Mouse (Mus musculus) adrenal gland, postnatal 36 days (tissue): ENCODE measurements around the gene Tsc22d1. TPM values are rescaled to one million over a fixed set of nuclear protein-coding genes. Genes with fewer than 3 reads are reported as not detected.

Experiments
- DNase-seq, 2 experiments: peaks; one replicate each; pipeline ENCODE4 v3.0.0; 2021; ENCODE audit warnings: mixed read lengths in 1 of 2
- total RNA-seq, 2 experiments: library from RNA; stranded (reverse); gene quantifications; 2 replicates each; pipeline ENCODE4 v1.2.3; 2021

Tsc22d1 gene
- total RNA-seq, 2 experiments from 2014 or later, result 1,153 to 1,605 TPM

DNA sequence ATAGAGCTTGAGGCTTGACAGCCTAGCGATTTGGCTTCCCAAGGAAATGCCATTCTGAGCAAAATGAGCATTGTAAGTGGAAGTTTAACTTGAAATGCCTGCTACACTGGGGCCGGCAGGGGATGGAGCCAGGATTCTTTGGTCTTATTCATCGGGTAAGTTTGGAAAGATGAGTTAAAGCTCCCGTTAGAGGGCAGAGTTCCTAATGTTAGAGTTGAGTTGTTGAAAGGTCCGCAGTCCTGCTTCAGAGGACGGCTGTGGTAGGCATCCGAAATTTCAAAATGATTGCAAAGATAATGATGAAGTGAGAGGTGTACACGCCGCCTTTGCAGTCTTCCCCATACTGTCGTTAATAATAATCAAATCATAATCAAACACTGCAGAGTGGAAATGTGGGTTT lies 27.4 kb downstream of the Tsc22d1 start:
- DNase-seq, result no peak

DNA sequence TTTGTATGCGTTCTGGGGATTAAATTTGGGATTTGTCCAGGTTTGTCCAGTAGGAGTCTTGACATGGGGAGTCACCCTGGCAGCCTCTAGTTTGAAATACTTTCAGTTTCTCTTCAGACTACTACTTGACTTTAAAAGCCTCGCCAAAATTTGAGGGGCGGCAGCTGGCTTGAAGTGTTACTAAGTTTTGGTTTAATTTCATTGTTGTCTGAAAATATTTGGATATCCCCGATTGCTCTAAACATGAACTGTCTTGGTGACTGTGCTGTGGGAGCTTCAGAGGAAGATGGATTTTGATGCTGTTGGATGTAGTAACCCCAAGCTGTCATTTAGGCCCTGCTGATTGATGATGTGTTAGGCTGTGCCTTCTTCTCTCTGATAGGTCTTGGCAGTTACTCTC lies 34.2 kb downstream of the Tsc22d1 start:
- DNase-seq, result no peak

GRCm38 (mm10) chr14:76451011-76451410 lies 36.2 kb downstream of the Tsc22d1 start:
- DNase-seq, result no peak

- no peak for DNase-seq
These were observed 38.1 kb downstream of the Tsc22d1 start for GRCm38 (mm10) chr14:76452751-76453360.

GRCm38 (mm10) chr14:76454673-76455072 lies 39.9 kb downstream of the Tsc22d1 start:
- no peak for DNase-seq

DNA sequence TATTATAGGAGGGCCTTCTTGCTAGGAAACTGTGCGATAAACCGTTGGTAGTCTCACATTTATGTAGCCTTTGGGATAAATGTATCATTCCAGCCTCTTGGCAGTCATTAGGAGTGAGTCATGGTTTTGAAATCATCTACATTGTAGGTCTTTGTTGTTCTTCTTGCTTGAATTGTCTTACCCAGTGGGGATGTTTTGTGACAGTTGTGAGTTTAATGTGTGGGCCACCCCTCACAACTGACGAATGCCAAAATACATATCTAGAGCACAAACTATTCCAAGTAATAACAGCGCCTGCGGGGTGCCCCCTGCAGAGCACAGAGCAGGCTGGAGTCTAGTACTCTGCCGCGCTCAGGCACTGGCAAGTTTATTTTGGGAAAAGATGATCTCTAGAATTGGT lies 40.4 kb downstream of the Tsc22d1 start:
- no peak for DNase-seq

DNA sequence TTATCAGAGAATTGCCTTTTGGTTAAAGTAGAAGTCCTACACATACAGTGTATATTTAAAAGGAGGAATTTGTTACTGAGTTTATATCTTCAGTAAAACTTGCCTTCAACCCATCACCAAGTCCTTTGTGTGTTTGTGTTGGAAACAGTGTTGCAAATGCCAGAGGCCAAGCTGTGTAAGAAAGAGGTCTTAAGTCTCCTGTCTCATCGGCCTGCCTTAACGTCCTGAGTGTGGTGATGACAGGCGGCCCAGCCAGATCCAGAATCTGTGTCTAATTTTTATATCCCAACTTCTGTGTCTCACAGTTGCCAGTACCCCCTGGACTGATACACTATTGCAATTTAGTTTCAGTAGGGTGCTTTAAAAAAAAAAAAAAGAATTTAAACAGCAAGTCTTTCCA lies 42.9 kb downstream of the Tsc22d1 start:
- DNase-seq, result no peak

- DNase-seq, result no peak
These were observed 45.4 kb downstream of the Tsc22d1 start for GRCm38 (mm10) chr14:76460181-76460580.

- DNase-seq, result no peak
These were observed 46.5 kb downstream of the Tsc22d1 start for GRCm38 (mm10) chr14:76461182-76461775.

DNA sequence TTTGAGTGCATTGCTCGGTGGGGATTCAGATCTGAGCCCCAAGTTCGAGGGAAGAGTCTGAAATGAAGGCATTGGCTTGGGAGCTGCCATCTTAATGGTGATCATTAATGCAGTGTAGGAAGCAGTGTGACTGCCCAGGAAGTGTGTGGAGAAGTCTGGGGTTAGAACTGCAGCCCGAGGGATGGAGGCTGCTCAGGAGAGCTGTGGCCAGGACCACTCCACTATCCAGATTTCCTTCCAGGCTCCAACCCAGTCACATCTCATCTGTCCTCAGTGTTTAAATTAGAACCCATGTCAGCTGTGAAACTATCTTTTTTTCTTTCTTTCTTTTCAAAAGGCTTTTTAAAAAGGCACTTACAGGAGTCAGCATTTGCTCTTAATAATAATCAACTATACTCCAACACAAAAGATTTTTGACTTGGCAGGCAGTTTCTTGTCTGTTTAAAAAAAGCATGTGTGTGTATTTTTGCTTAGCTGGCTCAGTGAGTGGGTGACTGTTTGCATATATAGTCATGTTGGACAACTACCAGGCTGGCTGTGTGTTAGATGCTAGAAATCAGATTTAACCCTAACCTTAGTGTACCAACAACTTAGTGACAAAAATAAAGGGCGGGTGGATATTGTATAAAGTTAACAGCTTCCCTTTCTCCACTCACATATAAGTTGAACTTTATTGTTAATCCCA lies 48.8 kb downstream of the Tsc22d1 start:
- DNase-seq, result no peak

- DNase-seq, result no peak
These were observed 50.2 kb downstream of the Tsc22d1 start for GRCm38 (mm10) chr14:76464967-76465366.

DNA sequence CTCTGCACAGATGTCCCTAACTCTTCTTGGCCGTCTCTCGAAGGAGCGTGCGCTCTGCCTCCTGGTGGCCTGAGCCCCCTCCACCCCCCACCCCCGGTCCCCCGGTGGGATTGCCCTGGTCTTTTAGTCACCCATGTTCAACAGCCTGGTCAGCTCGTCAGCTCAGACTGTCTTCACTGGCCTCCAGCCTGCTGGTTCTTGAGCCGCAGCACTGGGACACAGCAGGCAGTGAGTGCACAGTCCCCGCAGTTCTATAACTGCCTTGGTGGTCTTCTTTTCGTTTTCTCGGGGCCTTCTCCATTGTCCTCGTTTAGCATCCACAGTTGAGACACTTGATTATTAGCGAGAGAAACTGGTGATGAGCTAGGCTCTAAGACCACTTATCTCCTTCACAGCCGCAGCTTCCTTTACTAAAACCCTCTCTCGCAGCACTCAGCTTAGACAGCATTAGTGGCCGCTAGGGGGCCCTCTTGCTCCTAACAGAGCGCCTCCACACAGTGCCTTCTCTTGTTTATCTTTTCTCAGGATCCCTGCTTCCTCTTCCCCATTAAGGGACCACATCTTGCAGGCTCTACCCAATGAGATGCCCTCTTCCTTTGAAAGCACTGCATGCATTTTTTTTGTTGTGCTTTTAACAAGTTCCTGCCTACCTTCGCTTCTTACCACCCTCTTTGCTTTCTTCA lies 52.0 kb downstream of the Tsc22d1 start:
- peak; percentile 80 to 90 for DNase-seq

DNA sequence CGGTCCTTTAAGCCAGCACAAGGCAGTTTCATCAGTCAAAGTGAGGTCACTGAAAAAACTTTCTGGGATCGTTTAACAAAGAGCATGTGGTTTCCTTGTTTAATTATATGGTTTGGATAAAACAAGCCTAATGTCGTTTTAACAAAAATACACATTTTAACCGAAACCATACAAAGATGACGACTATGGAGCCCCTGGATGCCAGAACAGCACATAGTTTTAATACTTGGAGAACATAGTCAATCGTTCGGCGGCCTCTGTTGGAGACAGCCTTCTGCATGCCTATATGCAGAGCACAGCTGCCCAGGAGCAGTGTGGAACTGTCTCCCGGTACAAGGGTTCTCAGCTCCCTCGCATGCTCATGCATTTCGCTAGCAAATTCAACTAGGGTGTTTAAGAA lies 53.2 kb downstream of the Tsc22d1 start:
- no peak for DNase-seq

GRCm38 (mm10) chr14:76471301-76471700 lies 56.5 kb downstream of the Tsc22d1 start:
- DNase-seq, result peak; percentile 14 to 32

DNA sequence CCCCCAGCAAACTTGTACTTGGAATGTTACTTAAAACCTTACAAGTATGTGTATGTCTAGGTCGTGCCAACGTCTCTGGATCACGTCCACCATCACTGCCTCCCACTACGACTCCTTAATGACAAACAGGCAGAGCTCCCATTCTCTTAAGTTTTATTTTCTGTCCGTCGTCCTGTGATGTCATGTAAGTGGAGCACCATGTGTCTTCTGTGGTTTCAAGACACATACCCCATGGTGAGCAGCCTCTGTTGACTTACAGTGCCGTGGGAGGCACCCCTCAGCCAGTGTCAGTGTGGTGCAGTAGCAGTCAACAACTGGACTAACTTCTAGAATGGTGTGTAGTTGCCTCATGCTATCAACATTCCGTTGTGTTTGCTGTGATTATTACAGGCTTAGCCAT lies 57.7 kb downstream of the Tsc22d1 start:
- DNase-seq, result no peak

- peak; percentile 55 to 56 for DNase-seq
These were observed 58.6 kb downstream of the Tsc22d1 start for GRCm38 (mm10) chr14:76473404-76473803.

GRCm38 (mm10) chr14:76474165-76474564 lies 59.4 kb downstream of the Tsc22d1 start:
- peak in 1 of 2 experiments; percentile 25 for DNase-seq

GRCm38 (mm10) chr14:76476770-76477169 lies 62.0 kb downstream of the Tsc22d1 start:
- no peak for DNase-seq

GRCm38 (mm10) chr14:76478076-76478475 lies 63.3 kb downstream of the Tsc22d1 start:
- DNase-seq, result no peak

GRCm38 (mm10) chr14:76478616-76479015 lies 63.9 kb downstream of the Tsc22d1 start:
- peak; percentile 59 to 70 for DNase-seq

DNA sequence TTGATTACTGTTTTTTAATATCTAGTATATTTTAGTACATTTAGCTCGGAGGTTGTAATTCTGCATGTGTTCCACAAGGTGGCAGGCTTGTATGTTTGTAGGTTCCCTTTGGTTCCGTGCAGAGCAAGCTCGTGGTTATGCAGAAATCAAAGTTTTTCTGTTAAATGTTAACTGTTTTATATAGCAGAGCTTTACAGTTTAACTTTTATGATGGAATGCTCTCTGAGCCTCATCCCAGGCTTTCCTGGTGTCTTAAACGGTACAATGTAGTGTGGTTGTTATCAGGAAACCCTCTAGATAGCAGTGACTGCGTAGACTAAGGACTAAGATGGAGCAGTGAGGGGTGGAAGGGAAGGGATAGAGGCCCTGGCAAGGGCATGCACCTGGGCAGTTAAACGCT lies 65.1 kb downstream of the Tsc22d1 start:
- DNase-seq, result peak in 1 of 2 experiments; percentile 34

DNA sequence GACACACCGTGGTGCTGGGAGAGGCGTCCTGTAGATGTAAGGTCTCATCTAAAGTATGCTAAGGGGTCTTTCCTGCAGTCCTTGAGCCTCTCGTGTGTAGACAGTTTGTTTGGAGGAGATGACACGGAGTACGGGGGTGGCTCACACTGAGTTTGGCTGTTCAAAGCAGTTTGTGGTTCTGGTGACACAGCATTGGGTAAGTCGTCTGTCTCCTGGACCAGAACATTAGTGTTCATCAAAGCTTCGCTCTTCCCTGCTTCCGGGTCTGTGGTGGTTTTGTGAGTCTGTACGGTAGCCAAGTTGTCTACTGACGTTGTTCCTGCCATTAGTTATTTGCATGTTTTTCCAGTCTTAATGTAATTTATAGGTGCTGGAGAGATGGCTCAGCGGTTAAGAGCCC lies 65.7 kb downstream of the Tsc22d1 start:
- no peak for DNase-seq

DNA sequence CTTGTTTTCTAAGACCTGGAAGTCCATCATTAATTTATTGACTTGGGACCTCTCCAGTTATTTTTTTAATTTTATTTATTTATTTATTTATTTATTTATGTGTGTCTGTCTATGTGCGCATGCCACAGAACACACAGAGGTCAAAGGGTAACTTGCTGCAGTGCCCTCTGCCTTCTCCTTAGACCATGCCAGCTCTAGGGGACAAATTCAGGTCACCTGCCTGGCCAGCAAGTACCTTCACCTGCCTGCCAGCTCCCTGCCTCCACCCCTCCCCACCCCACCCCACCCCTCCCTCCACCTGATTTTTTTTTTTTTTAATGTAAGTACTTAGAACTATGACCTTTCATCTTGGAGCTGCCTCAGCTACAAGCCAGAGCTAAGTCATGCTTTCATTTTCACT lies 68.9 kb downstream of the Tsc22d1 start:
- DNase-seq, result no peak
